Mouse (Mus musculus) bone marrow, adult 2 months (tissue): ENCODE results near the gene Folr2.

Experiments used
- CTCF ChIP-seq: fragments of 200-500 bp; IDR thresholded peaks from 2 replicates; pipeline ENCODE4 v1.5.1; 2011; ENCODE audit warnings: low read length, control low read depth; ENCODE audit not compliant: control insufficient read depth, insufficient read depth
- POLR2A ChIP-seq: fragments of 200-500 bp; IDR thresholded peaks from 2 replicates; pipeline ENCODE4 v1.6.1; 2011; ENCODE audit warnings: low read depth, mild to moderate bottlenecking, control low read depth, low read length, borderline replicate concordance; ENCODE audit not compliant: control insufficient read depth

DNA sequence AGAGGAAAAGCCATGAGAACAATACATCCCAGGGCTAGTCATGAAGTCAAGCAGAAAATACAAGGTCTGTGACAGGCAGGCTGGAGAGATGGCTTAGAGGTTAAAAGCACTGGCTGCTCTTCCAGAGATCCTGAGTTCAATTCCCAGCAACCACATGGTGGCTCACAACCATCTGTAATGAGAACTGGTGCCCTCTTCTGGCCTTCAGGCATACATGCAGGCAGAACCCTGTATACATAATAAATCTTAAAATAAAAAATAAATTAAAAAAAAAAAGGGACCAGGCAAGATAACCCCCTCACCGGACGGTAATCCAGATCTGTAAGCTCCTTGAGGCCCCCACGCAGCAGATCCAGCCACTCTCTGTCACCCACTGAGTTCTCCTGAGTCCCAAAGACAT is 26.6 kb downstream of the Folr2 start:
- TF ChIP-seq POLR2A = no peak
- TF ChIP-seq CTCF = no peak
